Mouse (Mus musculus) NIH3T3 (cell line): ENCODE measurements around the gene Rgl1.

Experiments used
- DNase-seq: peaks from one replicate; pipeline ENCODE4 v3.0.0-alpha.2; 2012; ENCODE audit warnings: low read depth

Gene Rgl1

GRCm38 (mm10) chr1:152717329-152717728, 48.8 kb downstream of the Rgl1 start:
- DNase-seq: no peak

GRCm38 (mm10) chr1:152714405-152714804, 51.7 kb downstream of the Rgl1 start:
- no peak for DNase-seq

DNA sequence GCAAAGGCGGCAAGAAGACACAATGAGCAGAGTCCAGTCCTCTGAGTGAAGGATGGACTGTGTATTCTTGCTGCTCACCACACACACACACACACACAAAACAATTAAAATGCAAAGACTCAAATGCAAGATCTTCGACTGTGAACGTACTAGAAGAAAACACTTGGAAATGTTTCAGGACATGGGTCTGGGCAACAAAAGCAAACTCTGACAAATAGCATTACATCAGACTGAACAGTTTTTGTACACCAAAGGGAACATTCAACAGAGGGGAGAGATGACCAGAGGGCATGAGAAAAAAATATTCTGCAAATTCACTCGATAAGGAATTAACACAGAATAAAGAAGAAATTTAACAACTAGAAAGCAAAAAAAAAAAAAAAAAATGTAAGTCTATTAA, 52.2 kb downstream of the Rgl1 start:
- no peak for DNase-seq

DNA sequence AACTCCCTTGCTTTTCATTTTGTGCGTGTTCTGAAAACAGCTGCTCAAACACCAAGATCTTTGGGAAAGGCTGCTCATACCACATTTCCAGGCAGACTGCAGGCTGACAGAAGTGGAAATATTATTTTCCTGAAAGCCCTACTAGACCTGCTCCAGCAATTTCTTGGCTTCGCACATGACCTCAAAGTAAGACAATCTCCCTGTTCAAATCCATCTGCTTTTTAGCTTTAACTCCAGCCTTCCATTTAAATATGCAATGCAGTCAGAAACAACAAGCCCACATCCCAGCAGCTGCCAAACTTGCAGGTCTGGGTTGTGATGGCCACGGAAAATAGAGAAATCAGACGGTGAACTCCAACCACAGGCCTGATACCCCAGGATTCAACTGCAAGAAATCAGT, 55.1 kb downstream of the Rgl1 start:
- DNase-seq: no peak

- no peak for DNase-seq
These were observed 58.6 kb downstream of the Rgl1 start for GRCm38 (mm10) chr1:152707560-152707959.

- peak; percentile 25 for DNase-seq
These were observed 62.2 kb downstream of the Rgl1 start for GRCm38 (mm10) chr1:152703941-152704340.

- no peak for DNase-seq
These were observed 63.2 kb downstream of the Rgl1 start for GRCm38 (mm10) chr1:152702920-152703319.

DNA sequence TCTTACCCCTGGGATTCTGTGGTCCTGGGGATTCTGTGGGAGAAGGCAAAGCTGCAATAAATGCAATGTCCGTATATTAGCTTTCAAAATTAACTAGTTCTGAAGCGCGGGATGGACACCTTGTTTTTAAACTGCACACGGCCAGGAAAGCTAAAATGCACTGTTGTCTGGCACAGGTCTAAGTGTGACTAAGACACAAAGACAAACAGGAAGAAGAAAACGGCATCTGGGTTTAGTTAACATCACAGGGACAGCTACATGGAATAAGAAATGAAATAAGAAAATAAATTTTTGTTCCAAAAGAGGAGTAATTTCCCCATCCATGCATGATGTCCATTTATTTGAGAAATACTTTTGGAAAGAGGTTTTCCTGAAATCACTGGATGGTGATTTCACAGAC, 65.1 kb downstream of the Rgl1 start:
- peak; percentile 54 for DNase-seq

GRCm38 (mm10) chr1:152697341-152697740, 68.8 kb downstream of the Rgl1 start:
- DNase-seq: peak; percentile 55

DNA sequence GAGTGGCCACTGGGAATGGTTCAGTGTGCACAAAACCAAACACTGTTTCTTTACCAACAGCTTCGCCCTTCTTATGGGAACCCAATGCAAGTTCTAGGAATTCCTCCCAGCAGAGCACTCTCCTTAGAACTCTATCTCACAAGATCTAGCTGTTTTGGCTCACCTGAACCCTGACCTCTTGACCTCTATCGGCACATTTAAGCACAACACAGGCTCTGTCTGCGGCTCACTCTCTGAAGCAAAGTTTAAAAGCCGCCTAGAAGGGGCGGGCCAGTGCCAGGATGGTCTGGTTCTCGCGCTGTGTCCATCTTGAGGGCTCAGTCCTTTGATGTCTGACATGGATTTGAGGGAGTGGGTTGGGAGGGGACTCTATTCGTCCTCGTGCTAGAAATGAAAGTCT, 70.7 kb downstream of the Rgl1 start:
- DNase-seq: no peak

DNA sequence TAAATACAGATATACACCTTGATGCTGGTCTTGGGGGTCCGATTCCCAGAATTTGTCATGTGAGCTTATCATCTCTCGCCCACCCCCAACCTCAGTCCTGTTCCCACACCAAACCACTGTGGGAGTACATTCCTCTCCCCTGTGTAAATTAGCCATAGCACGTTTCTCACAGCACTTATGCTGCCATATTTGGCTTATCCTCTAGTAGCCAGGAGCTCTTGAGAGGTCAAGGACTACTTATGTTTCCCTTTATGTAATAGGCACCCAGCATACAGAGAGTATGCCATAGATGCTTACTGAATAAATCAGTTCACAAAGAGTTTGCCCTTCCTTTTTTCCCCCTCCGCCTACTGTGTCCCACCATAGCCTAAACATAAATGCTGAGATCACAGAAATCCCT, 76.2 kb downstream of the Rgl1 start:
- no peak for DNase-seq

GRCm38 (mm10) chr1:152687733-152688181, 78.4 kb downstream of the Rgl1 start:
- peak; percentile 43 for DNase-seq

DNA sequence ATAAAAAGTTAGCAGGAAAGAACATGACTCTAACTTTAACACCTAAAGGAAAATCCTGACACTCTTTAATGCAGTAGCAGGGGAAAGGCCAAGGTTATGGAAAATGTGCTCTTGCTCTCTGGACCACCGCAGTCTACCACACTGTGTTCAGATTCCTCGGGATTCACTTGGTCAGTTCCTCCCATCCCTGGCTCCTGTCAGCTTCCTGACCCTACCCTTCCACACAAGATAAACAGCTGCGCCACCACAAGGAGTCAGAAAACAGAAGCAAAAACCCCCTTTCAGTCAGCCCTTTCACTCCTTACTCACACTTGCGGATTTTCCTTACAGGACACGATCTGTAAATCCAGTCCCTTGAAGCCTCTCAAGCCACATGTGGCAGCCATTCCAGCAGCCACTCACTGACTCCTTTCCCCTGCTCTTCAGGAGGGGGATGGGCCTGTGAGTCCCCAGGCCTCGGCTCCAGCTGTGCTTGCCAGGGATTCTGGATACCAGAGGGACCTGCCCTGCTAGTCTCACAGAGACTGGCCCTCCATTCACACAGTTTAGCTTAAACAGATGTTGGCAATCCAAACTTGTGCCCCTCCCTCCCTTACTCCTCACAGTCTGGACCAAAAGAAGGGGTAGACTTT, 78.9 kb downstream of the Rgl1 start:
- peak; percentile 61 for DNase-seq

DNA sequence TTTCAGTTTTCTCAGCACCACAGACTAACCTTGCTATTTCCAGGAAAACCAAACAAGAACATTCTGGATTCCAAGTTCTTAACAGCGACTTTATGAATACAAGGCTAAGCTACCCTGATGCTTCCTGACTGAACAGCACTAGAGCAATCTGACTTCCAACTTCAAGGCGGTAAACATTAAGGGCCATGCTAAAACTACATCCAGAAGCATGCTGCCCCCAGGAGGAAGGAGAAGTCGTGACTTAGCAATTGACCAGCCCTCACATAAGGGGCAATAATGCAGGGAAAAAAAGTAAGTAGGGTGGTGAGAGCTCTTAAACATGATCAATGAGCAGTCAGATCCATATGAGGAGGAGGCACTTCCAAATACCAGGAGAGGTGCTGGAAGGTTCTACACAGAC, 80.6 kb downstream of the Rgl1 start:
- peak; percentile 34 for DNase-seq

DNA sequence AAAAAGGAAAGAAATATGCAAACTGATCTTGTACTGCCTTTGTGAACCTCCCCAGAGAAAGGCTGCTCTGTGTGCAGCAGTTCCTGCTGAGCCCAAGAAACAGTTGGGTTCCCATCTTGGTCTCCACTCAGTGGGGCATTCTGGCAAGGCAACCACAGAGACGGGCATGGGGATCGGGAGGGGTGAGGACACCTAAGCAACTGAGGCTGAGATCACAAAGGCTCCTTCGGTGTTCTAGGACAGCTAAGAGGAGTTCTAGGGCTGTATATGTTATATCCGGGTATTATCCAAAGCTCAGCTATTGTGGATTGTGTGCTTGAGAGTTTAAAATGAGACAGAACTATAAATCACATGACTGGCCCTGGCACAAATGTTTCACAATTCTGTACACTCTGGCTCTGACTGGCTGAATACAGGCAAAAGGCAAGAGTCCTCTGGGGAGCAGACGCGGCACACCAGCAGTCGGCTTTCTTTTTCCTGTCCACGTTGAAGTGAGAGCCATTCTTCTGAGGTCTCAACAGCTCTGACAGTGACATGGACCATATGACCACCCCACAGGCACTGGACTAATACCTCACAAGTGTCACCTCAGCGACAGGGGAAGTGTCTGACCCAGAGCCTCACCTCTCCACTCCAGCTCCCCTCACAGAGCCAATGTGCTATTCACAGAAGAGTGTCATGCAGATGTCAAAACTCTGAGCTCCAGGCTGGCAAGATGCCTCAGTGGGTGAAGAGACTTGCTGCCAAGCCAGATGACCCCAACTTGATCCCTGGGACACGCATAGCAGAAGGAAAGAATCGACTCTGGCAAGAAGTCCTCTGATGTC, 83.6 kb downstream of the Rgl1 start:
- peak; percentile 64 for DNase-seq

GRCm38 (mm10) chr1:152681676-152682367, 84.3 kb downstream of the Rgl1 start:
- peak; percentile 76 for DNase-seq

DNA sequence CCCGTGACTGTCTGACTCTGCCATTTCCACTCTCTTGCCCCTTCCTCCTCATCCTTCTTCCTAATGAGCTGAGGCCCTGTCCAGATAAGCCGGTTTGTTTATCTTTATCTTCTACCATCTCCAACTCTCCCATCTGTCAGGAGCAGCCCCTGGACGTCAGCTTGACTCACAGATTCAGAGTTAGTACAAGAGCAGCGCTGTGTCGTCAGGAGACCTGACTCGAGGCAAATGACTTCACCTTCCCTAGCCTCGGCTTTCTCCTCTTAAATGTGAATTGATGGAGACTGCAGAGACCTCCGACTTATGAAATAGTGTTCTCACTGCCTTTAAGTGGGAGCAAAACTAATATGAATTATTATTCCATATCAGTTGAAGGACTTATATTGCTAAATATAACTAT, 85.0 kb downstream of the Rgl1 start:
- peak; percentile 61 for DNase-seq

DNA sequence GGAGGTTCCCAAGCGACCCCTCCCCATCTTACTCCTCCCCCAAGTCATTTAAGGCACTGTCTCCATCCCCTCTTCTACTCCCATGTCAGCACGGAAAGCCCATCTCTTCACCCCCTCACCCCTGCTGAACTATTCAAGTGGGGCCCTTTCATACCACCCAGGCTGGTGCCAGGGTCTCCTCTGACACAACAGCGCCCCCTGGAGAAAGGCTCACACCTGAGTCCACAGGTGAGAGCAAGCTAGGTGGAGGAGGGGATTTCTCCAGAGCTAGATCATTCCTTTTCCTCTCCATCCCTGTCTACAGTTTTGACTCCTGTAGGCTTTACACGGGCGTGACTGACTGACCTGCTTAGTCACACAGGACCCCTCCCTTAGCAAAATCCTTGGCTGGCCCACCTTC, 87.7 kb downstream of the Rgl1 start:
- no peak for DNase-seq

DNA sequence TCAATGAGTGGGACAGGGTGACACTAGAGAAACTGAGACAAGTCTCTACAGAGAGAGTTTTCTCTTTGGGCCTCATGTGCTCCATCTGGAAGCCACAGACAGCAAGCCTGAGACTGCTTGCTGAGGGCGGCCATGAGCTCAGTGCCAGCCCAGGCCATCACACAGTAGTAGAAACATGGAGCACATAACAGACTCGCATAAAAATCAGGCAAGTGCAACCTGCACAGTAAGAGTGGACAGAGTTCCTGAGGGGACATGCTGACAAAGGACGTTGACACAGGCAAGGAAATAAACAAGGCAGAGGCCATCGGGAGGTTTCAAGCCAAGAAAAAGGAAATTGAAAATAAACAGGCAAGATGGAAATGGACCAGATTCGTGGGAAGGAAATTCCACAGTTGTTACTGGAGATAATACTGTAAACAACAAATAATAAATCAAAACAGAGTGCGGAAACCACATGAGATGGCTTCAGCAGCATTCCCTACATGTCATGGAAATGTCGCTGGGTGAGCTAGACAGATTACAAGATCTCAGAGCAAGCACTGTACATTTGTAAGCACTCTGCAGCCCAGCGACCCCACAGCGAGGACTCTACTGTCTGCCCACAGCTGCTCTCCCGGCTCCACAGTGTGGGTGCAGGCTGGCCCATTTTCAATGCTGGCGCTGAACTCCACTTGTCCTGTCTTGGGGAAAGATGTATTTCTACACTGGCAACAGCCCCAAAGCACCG, 88.5 kb downstream of the Rgl1 start:
- DNase-seq: peak; percentile 62

- DNase-seq: peak; percentile 73
These were observed 96.5 kb downstream of the Rgl1 start for GRCm38 (mm10) chr1:152669446-152670180.

- no peak for DNase-seq
These were observed 105.7 kb downstream of the Rgl1 start for GRCm38 (mm10) chr1:152660436-152660835.

GRCm38 (mm10) chr1:152659961-152660360, 106.2 kb downstream of the Rgl1 start:
- DNase-seq: no peak
